ENCODE assay signal across 12 mouse cellular contexts in genomic region chr2:154566641-154567040, GRCm38 (mm10). TPM values are rescaled to one million over a fixed set of nuclear protein-coding genes. Genes with fewer than 3 reads are reported as not detected.
DNase-seq lines count a peak whose midpoint lies in the region; ATAC-seq lines count a peak whose summit lies in the region.
"Had no signal": no experiment of that assay in that cellular context is flagged by ENCODE, and none has a peak within 500 bp of the region (broad histone marks: within the 10 kb centered on the region; RNA-seq: fewer than 3 reads in every experiment).

No protein-coding gene starts in this region.

- no peak overlapping the region; the same call in none of the 2 replicates for H3K9ac ChIP-seq in lung, embryonic 16.5 days (ENCODE audit: low read length)
- H3K9ac ChIP-seq in hindbrain, embryonic 15.5 days: no peak overlapping the region
- H3K9ac ChIP-seq in kidney, embryonic 15.5 days: peak overlapping the region; percentile 18; the same call in 1 of the 2 replicates
- H3K9ac ChIP-seq in neural tube, embryonic 13.5 days: 0 out of 2 replicates have a peak overlapping the region, but pooled peaks have one; percentile 31

- peaks cover 38% of the 10 kb centered on the region for H3K4me1 ChIP-seq in lung, embryonic 16.5 days (replicated peaks; ENCODE audit: control insufficient read depth, insufficient read depth, low read length)
- peaks cover 19% of the 10 kb centered on the region for H3K4me1 ChIP-seq in hindbrain, embryonic 15.5 days (replicated peaks)
- peaks cover 48% of the 10 kb centered on the region for H3K4me1 ChIP-seq in kidney, embryonic 15.5 days
- peaks cover 52% of the 10 kb centered on the region for H3K4me1 ChIP-seq in neural tube, embryonic 13.5 days (replicated peaks)

- WGBS in lung, embryonic 16.5 days: 38% methylated on average over 8 of the region's 8 CpGs
- 46% methylated on average over 8 of the region's 8 CpGs for WGBS in hindbrain, embryonic 15.5 days
- WGBS in kidney, embryonic 15.5 days: 27% methylated on average over 8 of the region's 8 CpGs
- 36% methylated on average over 8 of the region's 8 CpGs for WGBS in neural tube, embryonic 13.5 days

- no peaks in the 10 kb centered on the region for H3K27me3 ChIP-seq in lung, embryonic 16.5 days (ENCODE audit: control insufficient read depth, insufficient read depth, low read depth, low read length)
- H3K27me3 ChIP-seq in hindbrain, embryonic 15.5 days: no peaks in the 10 kb centered on the region
- no peaks in the 10 kb centered on the region for H3K27me3 ChIP-seq in kidney, embryonic 15.5 days
- no peaks in the 10 kb centered on the region for H3K27me3 ChIP-seq in neural tube, embryonic 13.5 days

- H3K4me3 ChIP-seq in lung, embryonic 16.5 days (ENCODE audit: low read length): no peak overlapping the region
- H3K4me3 ChIP-seq in hindbrain, embryonic 15.5 days: no peak overlapping the region
- 0 out of 2 replicates have a peak overlapping the region, but pooled peaks have one; percentile 7 for H3K4me3 ChIP-seq in kidney, embryonic 15.5 days (replicated peaks)
- no peak overlapping the region for H3K4me3 ChIP-seq in neural tube, embryonic 13.5 days

- DNase-seq in lung, postnatal 36 days: no peak
- no peak for DNase-seq in gastrocnemius, postnatal 36 days
- no peak for DNase-seq in urinary bladder, postnatal 25 days (ENCODE audit: low spot score)
- DNase-seq: adrenal gland, adult 2 months; cerebellum, adult 9-10 months; lung, adult 2 months; spleen, adult 18-20 months had no signal

- no peak for ATAC-seq in lung, embryonic 16.5 days (ENCODE audit: low read depth)
- ATAC-seq in hindbrain, embryonic 15.5 days (ENCODE audit: low FRiP score, low read depth): no peak
- no peak for ATAC-seq in kidney, embryonic 15.5 days (replicated peaks; ENCODE audit: low FRiP score)
- no peak for ATAC-seq in neural tube, embryonic 13.5 days (ENCODE audit: low read depth)

- peaks cover 12% of the 10 kb centered on the region for H3K36me3 ChIP-seq in lung, embryonic 16.5 days (ENCODE audit: control insufficient read depth, insufficient read depth, low read length)
- H3K36me3 ChIP-seq in hindbrain, embryonic 15.5 days: no peaks in the 10 kb centered on the region
- H3K36me3 ChIP-seq in kidney, embryonic 15.5 days: peaks cover 24% of the 10 kb centered on the region
- H3K36me3 ChIP-seq in neural tube, embryonic 13.5 days: no peaks in the 10 kb centered on the region

- H3K27ac ChIP-seq in lung, embryonic 16.5 days (ENCODE audit: low read length): peak overlapping the region; percentile 44; the same call in 1 of the 2 replicates
- H3K27ac ChIP-seq in hindbrain, embryonic 15.5 days (replicated peaks): no peak overlapping the region
- H3K27ac ChIP-seq in kidney, embryonic 15.5 days: peak overlapping the region; percentile 20; the same call in 1 of the 2 replicates
- 0 out of 2 replicates have a peak overlapping the region, but pooled peaks have one; percentile 18 for H3K27ac ChIP-seq in neural tube, embryonic 13.5 days (replicated peaks)

- H3K4me2 ChIP-seq in lung, embryonic 16.5 days (ENCODE audit: low read depth, low read length): peak overlapping the region; percentile 15; the same call in 1 of the 2 replicates
- H3K4me2 ChIP-seq in hindbrain, embryonic 15.5 days: 0 out of 2 replicates have a peak overlapping the region, but pooled peaks have one; percentile 2
- H3K4me2 ChIP-seq in kidney, embryonic 15.5 days: 0 out of 2 replicates have a peak overlapping the region, but pooled peaks have one; percentile 18
- H3K4me2 ChIP-seq in neural tube, embryonic 13.5 days: 0 out of 2 replicates have a peak overlapping the region, but pooled peaks have one; percentile 9

- H3K9me3 ChIP-seq in lung, embryonic 16.5 days (ENCODE audit: control insufficient read depth, low read length): no peaks in the 10 kb centered on the region
- H3K9me3 ChIP-seq in hindbrain, embryonic 15.5 days: no peaks in the 10 kb centered on the region
- no peaks in the 10 kb centered on the region for H3K9me3 ChIP-seq in kidney, embryonic 15.5 days (replicated peaks)
- H3K9me3 ChIP-seq in neural tube, embryonic 13.5 days: no peaks in the 10 kb centered on the region

- intact Hi-C loops in gastrocnemius, postnatal 36 days (cut with DNase I): loop anchor here (5.0 kb wide), 1 partner anchor 41 kb away; no protein-coding TSS in a partner anchor

RNA-seq across cellular contexts. Expression of gene E2f1, which starts 3.1 kb away (rescaled TPM):
- 15.6 and 21.3 TPM in 2 replicates for polyA plus RNA-seq in lung, embryonic 16.5 days (2015; fragmentation: Nextera tagmentation; extraction: Ambion mirVana)
- 8.4 and 8.6 TPM in 2 replicates for polyA plus RNA-seq in hindbrain, embryonic 15.5 days (2015; fragmentation: Nextera tagmentation; extraction: Ambion mirVana)
- polyA plus RNA-seq in kidney, embryonic 15.5 days (2015; fragmentation: Nextera tagmentation; extraction: Ambion mirVana): 20.7 and 21.0 TPM in 2 replicates
- 6.0 and 6.3 TPM in 2 replicates for polyA plus RNA-seq in neural tube, embryonic 13.5 days (2015; fragmentation: Nextera tagmentation; extraction: Ambion mirVana)
- under 1 TPM; 0.48 to 0.69 TPM for total RNA-seq in gastrocnemius, postnatal 36 days (2021)

RNA-seq across cellular contexts. Expression of gene Necab3, which starts 8.0 kb away (rescaled TPM):
- polyA plus RNA-seq in lung, embryonic 16.5 days (2015; fragmentation: Nextera tagmentation; extraction: Ambion mirVana): 2.7 and 4.4 TPM in 2 replicates
- polyA plus RNA-seq in hindbrain, embryonic 15.5 days (2015; fragmentation: Nextera tagmentation; extraction: Ambion mirVana): 20.3 and 21.4 TPM in 2 replicates
- polyA plus RNA-seq in kidney, embryonic 15.5 days (2015; fragmentation: Nextera tagmentation; extraction: Ambion mirVana): 1.6 and 2.9 TPM in 2 replicates
- polyA plus RNA-seq in neural tube, embryonic 13.5 days (2015; fragmentation: Nextera tagmentation; extraction: Ambion mirVana): 11.5 and 17.4 TPM in 2 replicates
- total RNA-seq in gastrocnemius, postnatal 36 days (2021): under 1 TPM; 0.27 to 0.28 TPM

RNA-seq across cellular contexts. Expression of gene Actl10, which starts 15.1 kb away (rescaled TPM):
- 0.33 and 0.35 TPM in 2 replicates for polyA plus RNA-seq in lung, embryonic 16.5 days (2015; fragmentation: Nextera tagmentation; extraction: Ambion mirVana)
- polyA plus RNA-seq in hindbrain, embryonic 15.5 days (2015; fragmentation: Nextera tagmentation; extraction: Ambion mirVana): 0.52 and 0.76 TPM in 2 replicates
- polyA plus RNA-seq in kidney, embryonic 15.5 days (2015; fragmentation: Nextera tagmentation; extraction: Ambion mirVana): 0.19 and 0.22 TPM in 2 replicates
- polyA plus RNA-seq in neural tube, embryonic 13.5 days (2015; fragmentation: Nextera tagmentation; extraction: Ambion mirVana): 0.33 and 0.59 TPM in 2 replicates
- total RNA-seq in gastrocnemius, postnatal 36 days (2021): not detected
- total RNA-seq: adrenal gland, adult 2 months had no signal
- polyA plus RNA-seq: adrenal gland, adult 2 months; large intestine, adult 2 months had no signal

RNA-seq across cellular contexts. Expression of gene 1700003F12Rik, which starts 19.8 kb away (rescaled TPM):
- polyA plus RNA-seq in lung, embryonic 16.5 days (2015; fragmentation: Nextera tagmentation; extraction: Ambion mirVana): 0.54 and 1.1 TPM in 2 replicates
- 1.7 and 2.7 TPM in 2 replicates for polyA plus RNA-seq in hindbrain, embryonic 15.5 days (2015; fragmentation: Nextera tagmentation; extraction: Ambion mirVana)
- polyA plus RNA-seq in kidney, embryonic 15.5 days (2015; fragmentation: Nextera tagmentation; extraction: Ambion mirVana): 0.58 and 1.7 TPM in 2 replicates
- polyA plus RNA-seq in neural tube, embryonic 13.5 days (2015; fragmentation: Nextera tagmentation; extraction: Ambion mirVana): 0.76 and 2.1 TPM in 2 replicates
- total RNA-seq in gastrocnemius, postnatal 36 days (2021): not detected
- total RNA-seq: adrenal gland, adult 2 months had no signal
- polyA plus RNA-seq: large intestine, adult 2 months; lung, adult 2 months had no signal

RNA-seq across cellular contexts. Expression of gene Pxmp4, which starts 36.9 kb away (rescaled TPM):
- 31.4 and 33.1 TPM in 2 replicates for polyA plus RNA-seq in lung, embryonic 16.5 days (2015; fragmentation: Nextera tagmentation; extraction: Ambion mirVana)
- 16.9 and 18.6 TPM in 2 replicates for polyA plus RNA-seq in hindbrain, embryonic 15.5 days (2015; fragmentation: Nextera tagmentation; extraction: Ambion mirVana)
- polyA plus RNA-seq in kidney, embryonic 15.5 days (2015; fragmentation: Nextera tagmentation; extraction: Ambion mirVana): 27.7 and 29.8 TPM in 2 replicates
- 13.6 and 16.1 TPM in 2 replicates for polyA plus RNA-seq in neural tube, embryonic 13.5 days (2015; fragmentation: Nextera tagmentation; extraction: Ambion mirVana)
- total RNA-seq in gastrocnemius, postnatal 36 days (2021): 10 to 100 TPM; 10.8 to 11.8 TPM

Comparison
In these comparisons a context has a peak if more than half of its experiments do, and no peak if none do; other contexts are left out.
1. H3K9ac ChIP-seq: peak in kidney, embryonic 15.5 days (single experiment) and neural tube, embryonic 13.5 days (single experiment); none in lung, embryonic 16.5 days (single experiment) and hindbrain, embryonic 15.5 days (single experiment).
2. Peak in every context shown above with its lines, with median percentiles within 50 percentile points of each other: H3K4me2 ChIP-seq.